Mouse (Mus musculus) macrophage (primary cell): Measurements from ENCODE around the gene Kcnip4. TPM values are rescaled to one million over a fixed set of nuclear protein-coding genes. Genes with fewer than 3 reads are reported as not detected.

Source experiments
- H3K27ac ChIP-seq: fragments of 350-480 bp; formaldehyde crosslinking; 2 replicates; pipeline ENCODE4 v1.9.0; 2021
- H3K36me3 ChIP-seq: fragments of 350-480 bp; formaldehyde crosslinking; 2 replicates; pipeline ENCODE4 v1.9.0; 2021; ENCODE audit errors: inconsistent target
- H3K4me3 ChIP-seq: fragments of 350-480 bp; formaldehyde crosslinking; 2 replicates; pipeline ENCODE4 v1.9.0; 2021; ENCODE audit errors: inconsistent target
- H3K79me2 ChIP-seq: fragments of 350-480 bp; formaldehyde crosslinking; 2 replicates; pipeline ENCODE4 v1.9.0; 2021; ENCODE audit errors: inconsistent target
- WGBS: methylation state at CpG from one replicate; pipeline ENCODE4 v1.1.7; 2026; ENCODE audit warnings: inconsistent platforms; ENCODE audit not compliant: missing documents; 5-methylcytosine and 5-hydroxymethylcytosine counted together
- polyA plus RNA-seq: library from polyadenylated mRNA; stranded (reverse); fragments of 250-400 nt; gene quantifications from 3 replicates; pipeline ENCODE4 v1.2.4, GENCODE M21; 2018; ENCODE audit warnings: inconsistent platforms

Gene Kcnip4
- polyA plus RNA-seq, 1 experiment from 2014 or later, result not detected

- Histone ChIP-seq H3K4me3 (no peak overlapping the region), H3K27ac (no peak overlapping the region), H3K79me2 (no peaks in the 10 kb centered on the region), H3K36me3 (no peaks in the 10 kb centered on the region)
- WGBS, result 79% methylated on average over 4 of the region's 4 CpGs
Measured at GRCm38 (mm10) chr5:48551753-48552152, 973.0 kb downstream of the Kcnip4 start.

- Histone ChIP-seq H3K27ac (no peak overlapping the region), H3K4me3 (no peak overlapping the region), H3K79me2 (no peaks in the 10 kb centered on the region), H3K36me3 (no peaks in the 10 kb centered on the region)
- 87% methylated on average over 3 of the region's 3 CpGs for WGBS
Measured at GRCm38 (mm10) chr5:48545825-48546224, 978.9 kb downstream of the Kcnip4 start.

- Histone ChIP-seq H3K36me3 (no peaks in the 10 kb centered on the region), H3K79me2 (no peaks in the 10 kb centered on the region), H3K4me3 (no peak overlapping the region), H3K27ac (no peak overlapping the region)
- 76% methylated on average over 5 of the region's 5 CpGs for WGBS
Measured at GRCm38 (mm10) chr5:48544784-48545734, 979.6 kb downstream of the Kcnip4 start.

- WGBS, result 83% methylated on average over 4 of the region's 4 CpGs
- Histone ChIP-seq H3K36me3 (no peaks in the 10 kb centered on the region), H3K79me2 (no peaks in the 10 kb centered on the region), H3K4me3 (no peak overlapping the region), H3K27ac (no peak overlapping the region)
Measured at GRCm38 (mm10) chr5:48518035-48518434, 1006.7 kb downstream of the Kcnip4 start.

GRCm38 (mm10) chr5:48513354-48513753 lies 1011.4 kb downstream of the Kcnip4 start:
- Histone ChIP-seq H3K79me2 (no peaks in the 10 kb centered on the region), H3K4me3 (no peak overlapping the region), H3K27ac (no peak overlapping the region), H3K36me3 (no peaks in the 10 kb centered on the region)
- 83% methylated on average over 1 of the region's 1 CpGs for WGBS

GRCm38 (mm10) chr5:48511357-48511756 lies 1013.4 kb downstream of the Kcnip4 start:
- Histone ChIP-seq H3K36me3 (no peaks in the 10 kb centered on the region), H3K4me3 (no peak overlapping the region), H3K27ac (no peak overlapping the region), H3K79me2 (no peaks in the 10 kb centered on the region)
- 56% methylated on average over 1 of the region's 1 CpGs for WGBS

- WGBS, result 88% methylated on average over 12 of the region's 12 CpGs
Measured at GRCm38 (mm10) chr5:48510241-48510640, 1014.5 kb downstream of the Kcnip4 start.

GRCm38 (mm10) chr5:48509194-48509930 lies 1015.3 kb downstream of the Kcnip4 start:
- Histone ChIP-seq H3K79me2 (no peaks in the 10 kb centered on the region), H3K4me3 (no peak overlapping the region), H3K27ac (no peak overlapping the region), H3K36me3 (no peaks in the 10 kb centered on the region)
- WGBS, result 37% methylated on average over 18 of the region's 18 CpGs

More at GRCm38 (mm10) chr5:48510241-48510640, 1014.5 kb downstream of the Kcnip4 start:
- Histone ChIP-seq H3K79me2 (no peaks in the 10 kb centered on the region), H3K27ac (no peak overlapping the region), H3K4me3 (no peak overlapping the region), H3K36me3 (no peaks in the 10 kb centered on the region)

GRCm38 (mm10) chr5:48503094-48503493 lies 1021.6 kb downstream of the Kcnip4 start:
- 46% methylated on average over 3 of the region's 3 CpGs for WGBS
- H3K4me3 ChIP-seq, result no peak overlapping the region
- no peak overlapping the region for H3K27ac ChIP-seq
- no peaks in the 10 kb centered on the region for H3K79me2 ChIP-seq
- H3K36me3 ChIP-seq, result no peaks in the 10 kb centered on the region

GRCm38 (mm10) chr5:48502442-48502841 lies 1022.3 kb downstream of the Kcnip4 start:
- H3K27ac ChIP-seq, result no peak overlapping the region
- H3K79me2 ChIP-seq, result no peaks in the 10 kb centered on the region
- no peak overlapping the region for H3K4me3 ChIP-seq
- no peaks in the 10 kb centered on the region for H3K36me3 ChIP-seq

- no peaks in the 10 kb centered on the region for H3K79me2 ChIP-seq
- WGBS, result 89% methylated on average over 5 of the region's 5 CpGs
- no peak overlapping the region for H3K4me3 ChIP-seq
- no peaks in the 10 kb centered on the region for H3K36me3 ChIP-seq
- H3K27ac ChIP-seq, result no peak overlapping the region
Measured at GRCm38 (mm10) chr5:48500204-48500603, 1024.5 kb downstream of the Kcnip4 start.

GRCm38 (mm10) chr5:48490864-48491477 lies 1033.7 kb downstream of the Kcnip4 start:
- Histone ChIP-seq H3K27ac (no peak overlapping the region), H3K4me3 (no peak overlapping the region), H3K36me3 (no peaks in the 10 kb centered on the region), H3K79me2 (no peaks in the 10 kb centered on the region)
- 89% methylated on average over 3 of the region's 3 CpGs for WGBS

GRCm38 (mm10) chr5:48489549-48490288 lies 1035.0 kb downstream of the Kcnip4 start:
- Histone ChIP-seq H3K4me3 (no peak overlapping the region), H3K27ac (no peak overlapping the region), H3K79me2 (no peaks in the 10 kb centered on the region), H3K36me3 (no peaks in the 10 kb centered on the region)
- 72% methylated on average over 5 of the region's 5 CpGs for WGBS

GRCm38 (mm10) chr5:48483112-48483511 lies 1041.6 kb downstream of the Kcnip4 start:
- no peak overlapping the region for H3K27ac ChIP-seq
- WGBS, result 83% methylated on average over 2 of the region's 2 CpGs
- no peaks in the 10 kb centered on the region for H3K79me2 ChIP-seq
- no peaks in the 10 kb centered on the region for H3K36me3 ChIP-seq
- H3K4me3 ChIP-seq, result no peak overlapping the region
